Mouse (Mus musculus): Measurements from ENCODE around the gene Erg. TPM values are rescaled to one million over a fixed set of nuclear protein-coding genes. Genes with fewer than 3 reads are reported as not detected.

The Erg gene
- total RNA-seq (2021) (10 to 100 TPM; 14.0 to 18.3 TPM), polyA plus RNA-seq (2012; rRNA removed) (13.8 and 14.2 TPM in 2 replicates)
- long read RNA-seq, partial matches to known transcripts, result 0 of 7 reads
- long read RNA-seq, other reads (novel, unspliced or antisense), result 4 of 7 reads

DNA sequence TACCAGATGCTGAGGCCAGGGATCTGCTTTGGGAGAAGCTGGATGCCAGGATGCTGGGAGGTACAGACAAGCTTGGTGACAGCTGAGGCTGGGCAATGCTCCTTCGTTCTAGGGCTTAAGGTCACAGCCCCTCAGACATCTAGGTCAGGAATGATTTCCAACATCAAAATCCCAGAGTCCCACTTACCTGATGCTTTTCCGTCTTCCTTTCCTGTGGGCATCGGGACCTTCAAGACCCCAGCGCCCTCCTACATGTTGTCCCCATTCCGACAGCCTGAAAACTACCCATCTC, at the start of gene Erg:
Erg (minus strand) TSS at position 283 of the 292 bp plus-strand sequence.
- no peak for DNase-seq

DNA sequence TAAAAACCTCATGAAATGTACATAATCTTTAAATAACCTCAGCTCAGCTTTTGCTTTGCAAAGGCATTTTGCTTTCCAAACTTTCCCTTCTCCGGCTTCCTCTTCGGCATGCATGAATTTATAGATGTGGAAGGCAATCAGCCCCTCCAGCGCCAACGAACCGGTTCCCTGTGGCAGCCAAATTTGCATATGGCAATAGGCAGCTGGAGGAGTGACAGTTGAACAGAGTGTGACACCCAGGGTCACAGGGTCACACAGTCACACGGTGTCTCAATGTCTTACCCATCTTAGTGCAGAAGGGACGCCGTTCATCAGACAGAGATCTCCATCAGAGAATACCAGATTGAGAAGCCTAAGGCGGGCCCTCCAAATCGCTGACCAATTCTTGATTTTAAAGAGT, 45.4 kb upstream of the Erg start:
- DNase-seq, result no peak

DNA sequence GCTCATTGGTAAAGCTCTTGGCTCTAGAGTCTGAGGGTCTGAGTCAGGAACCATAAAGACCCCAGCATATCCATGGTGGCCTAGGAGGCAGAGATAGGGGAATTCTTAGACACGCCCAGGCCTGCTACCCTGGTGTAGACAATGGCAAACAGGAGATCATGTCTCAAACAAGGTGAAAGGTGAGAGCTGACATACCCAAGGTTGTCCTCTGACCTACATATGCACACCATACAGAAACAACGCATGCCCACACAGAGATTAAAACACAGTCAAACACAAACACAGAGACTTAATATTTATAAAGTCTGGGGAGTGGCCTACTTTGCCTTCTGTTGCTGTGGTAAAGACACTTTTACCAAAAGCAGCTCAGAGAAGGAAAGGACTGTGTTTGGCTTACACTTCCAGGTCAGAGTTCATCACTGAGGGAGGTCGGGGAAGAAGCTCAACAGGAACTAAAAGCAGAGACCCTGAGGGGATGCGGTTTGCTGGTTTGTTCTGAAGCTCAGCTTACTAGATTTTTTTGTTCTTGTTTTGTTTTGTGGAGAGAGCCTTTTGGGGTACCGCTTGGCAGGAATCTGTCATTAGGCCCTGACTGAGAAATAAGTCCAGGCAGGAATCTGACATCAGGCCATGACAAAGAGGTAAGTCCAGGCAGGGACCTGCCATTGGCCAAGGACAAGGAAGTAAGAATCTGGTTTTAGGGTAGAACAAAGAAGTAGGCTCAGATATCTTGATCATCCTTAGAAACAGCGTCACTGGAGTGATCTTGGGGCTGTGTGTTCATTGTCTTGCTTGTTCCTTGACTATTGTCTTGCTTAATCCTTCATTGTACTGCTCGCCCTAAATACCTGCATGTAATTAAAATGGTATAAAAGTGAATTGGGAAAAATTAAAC, 37.7 kb upstream of the Erg start:
- no peak for DNase-seq

DNA sequence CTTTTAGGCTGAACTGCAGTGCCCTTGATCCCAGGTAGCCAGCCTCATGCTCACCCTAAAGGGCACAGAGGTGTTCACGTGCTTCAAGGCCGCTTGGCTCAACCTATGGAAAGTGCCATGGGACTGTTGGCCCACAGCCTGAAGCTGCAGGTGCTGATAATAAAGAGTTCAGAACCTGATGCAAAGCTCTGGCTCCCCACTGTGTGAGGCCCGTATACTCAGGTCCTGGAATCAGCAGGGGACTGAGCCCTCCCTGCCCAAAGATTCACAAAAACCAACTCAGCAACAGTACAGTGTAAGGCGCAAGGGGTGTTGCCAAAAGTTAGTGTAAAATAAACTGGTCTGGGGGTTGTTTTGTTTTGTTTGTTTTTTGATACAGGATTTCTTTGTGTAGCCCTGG, 36.7 kb upstream of the Erg start:
- DNase-seq, result no peak

DNA sequence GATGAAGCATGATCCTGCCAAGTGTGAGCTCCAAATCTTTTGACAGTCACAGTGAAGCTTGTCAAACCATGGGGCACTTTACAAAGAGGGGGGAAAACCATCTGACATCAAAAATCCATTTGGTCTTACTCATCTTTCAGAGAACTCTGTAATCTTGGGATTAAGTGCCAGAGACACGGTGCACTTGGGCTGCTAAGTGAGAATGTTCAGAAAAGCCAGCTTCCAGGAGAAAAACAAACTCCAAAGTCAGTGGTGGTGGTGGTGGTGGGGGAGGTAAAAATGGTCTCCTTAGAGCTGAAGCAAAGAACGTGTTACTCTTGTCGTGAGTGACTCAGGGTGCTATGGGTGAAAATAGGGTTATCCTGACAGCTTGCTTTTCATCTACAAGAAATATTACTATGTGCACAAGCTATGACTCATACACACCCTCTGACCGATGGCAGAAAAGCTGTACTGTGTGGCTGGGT, 33.5 kb upstream of the Erg start:
- DNase-seq, result no peak

DNA sequence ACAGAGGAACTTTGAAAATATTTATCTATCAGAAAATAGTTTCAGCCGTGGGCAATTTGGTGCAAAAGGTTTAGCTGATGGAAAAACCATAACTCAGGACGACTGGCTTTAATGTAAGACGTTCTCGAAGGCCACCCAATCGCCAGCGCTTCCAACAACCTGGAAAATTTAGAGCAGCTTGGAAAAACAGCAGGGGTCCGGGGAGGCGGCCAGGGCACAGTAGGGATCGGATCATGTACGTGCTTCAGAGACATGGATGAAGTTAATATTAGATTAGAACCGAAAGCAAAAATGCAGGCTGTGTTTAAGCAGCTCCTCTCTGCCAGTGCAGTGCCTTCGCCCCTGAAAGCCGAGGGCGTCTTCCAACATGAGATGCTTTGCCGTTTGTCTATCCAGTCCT, 31.8 kb upstream of the Erg start:
- DNase-seq, result no peak

DNA sequence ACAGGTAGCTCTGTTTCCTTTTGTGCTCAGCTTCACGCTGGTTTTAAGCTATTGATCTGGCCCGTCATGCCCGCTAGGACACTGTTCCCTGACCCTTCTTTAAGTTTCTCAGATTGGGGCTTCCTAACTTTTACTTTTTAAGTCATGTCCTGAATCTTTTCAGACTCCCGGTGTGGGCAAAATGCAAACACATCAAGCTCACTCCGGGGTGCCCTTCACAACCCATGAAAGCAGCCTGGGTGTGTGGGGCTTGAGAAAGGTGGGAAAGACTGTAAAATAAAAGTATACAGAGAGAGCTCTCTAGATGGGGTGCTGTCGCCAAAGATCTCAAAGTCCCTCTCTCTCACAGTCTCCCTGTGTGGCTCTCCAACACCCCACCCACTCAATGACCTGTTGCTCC, 31.3 kb upstream of the Erg start:
- no peak for DNase-seq

DNA sequence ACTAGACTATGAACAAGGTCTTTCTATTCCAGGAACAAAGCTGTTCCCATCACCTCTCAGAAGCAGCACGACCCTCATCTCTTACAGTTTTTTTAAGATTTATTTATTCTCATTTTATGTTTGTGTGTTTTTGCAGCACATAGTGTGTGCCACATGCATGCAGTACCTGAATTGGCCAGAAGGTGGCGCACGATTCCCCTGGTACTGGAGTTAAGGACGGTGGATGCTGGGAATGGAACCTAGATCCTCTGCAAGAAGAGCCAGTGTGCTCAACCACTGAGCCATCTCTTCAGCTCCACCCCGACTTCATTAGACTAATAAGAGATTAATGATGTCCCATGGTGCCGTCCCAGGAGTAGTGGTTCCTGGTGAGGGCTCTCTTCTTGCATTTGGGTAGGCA, 29.2 kb upstream of the Erg start:
- no peak for DNase-seq

DNA sequence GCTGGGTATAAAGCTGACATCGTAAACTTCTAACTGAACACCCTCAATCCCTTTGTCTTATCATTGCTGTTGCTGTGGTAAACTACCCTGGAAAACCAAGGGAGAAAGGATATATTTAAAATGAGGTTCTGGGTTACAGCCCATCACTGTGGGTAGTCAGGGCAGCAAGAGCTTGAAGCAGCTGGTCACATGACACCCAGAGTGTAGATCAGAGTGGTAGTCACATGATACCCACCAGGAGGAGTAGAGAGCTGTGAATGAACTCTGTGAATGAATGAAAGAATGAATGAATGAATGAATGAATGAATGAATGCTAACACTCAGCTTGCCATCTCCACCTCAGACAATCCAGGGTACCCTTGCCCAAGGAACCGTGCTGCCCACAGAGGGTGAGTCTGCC, 28.1 kb upstream of the Erg start:
- DNase-seq, result no peak

DNA sequence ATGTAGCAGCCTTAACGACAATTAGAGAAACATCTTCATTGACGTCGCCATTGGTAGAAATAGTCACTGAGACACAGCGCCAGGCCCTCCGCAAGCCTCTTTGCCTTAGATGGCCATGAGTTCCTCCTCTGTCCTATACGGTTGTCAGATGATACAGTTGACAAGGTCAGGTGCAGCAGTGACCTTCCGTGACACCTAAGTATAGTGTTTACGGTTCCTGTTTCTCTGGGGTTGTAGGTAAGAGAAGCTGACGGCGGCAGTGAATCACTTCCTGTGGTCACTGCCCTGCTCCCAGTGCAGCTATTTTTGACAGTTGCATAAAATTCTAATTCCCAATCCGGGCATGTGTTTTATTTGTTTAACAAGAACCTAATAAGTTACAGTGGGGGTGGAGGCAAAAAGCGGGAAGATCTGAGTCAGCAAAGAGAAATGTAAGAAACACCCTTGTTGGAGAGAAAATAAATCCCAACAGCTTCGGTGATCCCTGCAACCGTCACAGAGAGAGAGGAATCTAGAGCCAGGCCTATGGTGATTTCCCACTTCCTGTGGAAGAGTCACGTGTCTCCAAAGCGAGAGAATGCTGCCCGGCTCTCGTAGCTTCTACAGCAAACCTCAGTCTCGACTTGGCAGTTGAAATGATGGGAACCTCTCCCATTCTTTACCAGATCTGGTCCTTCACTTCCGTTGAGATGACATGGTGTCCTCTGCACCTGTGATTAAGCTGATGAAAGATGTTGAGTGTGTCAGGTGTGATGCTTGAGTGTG, 25.8 kb upstream of the Erg start:
- DNase-seq, result no peak

DNA sequence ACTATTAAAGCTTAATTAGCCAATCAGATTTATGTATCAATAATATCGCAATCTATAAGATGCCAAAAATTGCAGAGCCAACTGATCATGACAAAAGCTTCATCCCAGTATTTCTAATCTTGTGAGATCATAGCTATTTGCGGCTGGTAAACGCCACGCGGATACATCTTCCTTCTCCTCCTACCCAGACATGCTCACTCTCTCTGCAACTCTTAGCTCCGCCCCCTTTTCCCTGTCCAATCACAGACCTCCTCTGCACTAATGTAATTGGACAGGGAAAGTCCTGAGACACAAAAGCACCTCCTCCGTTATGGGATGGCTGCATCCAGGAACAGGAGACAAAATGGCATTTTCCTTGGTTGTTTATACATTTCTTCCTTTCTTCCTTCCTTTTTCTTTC, 22.2 kb upstream of the Erg start:
- no peak for DNase-seq

DNA sequence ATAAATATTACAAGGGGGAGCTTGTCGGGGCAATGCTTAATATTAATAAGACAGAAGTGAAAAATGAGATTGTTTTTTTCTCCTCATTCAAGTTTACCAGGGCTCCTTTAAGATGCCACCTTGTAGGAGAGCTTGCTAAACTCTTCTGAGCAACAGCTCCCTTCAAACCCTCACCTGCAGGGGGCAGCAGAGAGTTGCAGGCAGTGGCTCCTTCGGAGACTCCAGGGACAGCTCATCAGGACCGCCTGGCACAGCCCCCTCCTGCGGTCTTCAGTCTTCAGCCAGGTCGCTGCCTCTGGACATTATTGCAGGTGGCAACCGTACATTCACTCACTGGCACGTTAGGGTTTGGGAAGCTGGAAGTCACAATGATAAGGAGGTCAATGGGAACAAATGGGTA, 18.9 kb upstream of the Erg start:
- peak; percentile 80 for DNase-seq

DNA sequence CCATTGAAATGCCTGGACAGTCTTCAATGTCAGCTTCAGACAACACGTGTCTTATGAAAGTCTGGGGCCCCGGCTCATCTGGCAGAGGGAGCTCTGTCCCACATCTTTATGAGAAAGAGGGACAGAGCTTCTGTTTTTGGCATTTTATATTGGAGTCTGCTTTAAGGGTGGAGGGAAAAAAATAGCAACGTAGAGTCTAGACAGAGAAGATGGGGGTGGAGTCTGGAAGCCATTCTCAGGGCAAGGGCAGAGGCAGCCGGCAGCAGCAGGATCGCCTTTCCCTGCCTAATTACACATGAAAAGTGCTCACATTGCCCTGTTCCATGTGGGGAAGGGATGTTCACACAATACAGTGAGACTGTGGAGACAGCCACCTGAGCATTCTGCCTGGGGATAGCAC, 16.1 kb upstream of the Erg start:
- DNase-seq, result no peak

DNA sequence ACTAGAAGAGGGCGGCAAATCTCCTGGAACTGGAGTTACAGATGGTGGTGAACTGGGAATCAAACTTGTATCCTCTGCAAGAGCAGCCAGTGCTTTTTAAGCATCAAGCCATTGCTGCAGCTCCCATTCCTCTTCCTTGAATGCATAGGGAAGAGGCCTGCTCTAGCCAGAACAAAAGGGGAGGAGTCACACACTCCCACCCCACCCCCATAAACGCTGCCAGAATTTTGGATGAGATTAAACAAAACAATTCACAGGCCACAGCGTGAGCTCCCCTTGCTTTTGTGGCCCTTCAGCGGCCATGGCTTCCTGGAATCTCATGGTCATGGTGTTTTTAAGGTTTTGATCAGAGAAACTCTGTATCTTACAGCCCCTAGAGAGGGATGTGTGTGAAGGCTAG, 15.4 kb upstream of the Erg start:
- DNase-seq, result no peak

DNA sequence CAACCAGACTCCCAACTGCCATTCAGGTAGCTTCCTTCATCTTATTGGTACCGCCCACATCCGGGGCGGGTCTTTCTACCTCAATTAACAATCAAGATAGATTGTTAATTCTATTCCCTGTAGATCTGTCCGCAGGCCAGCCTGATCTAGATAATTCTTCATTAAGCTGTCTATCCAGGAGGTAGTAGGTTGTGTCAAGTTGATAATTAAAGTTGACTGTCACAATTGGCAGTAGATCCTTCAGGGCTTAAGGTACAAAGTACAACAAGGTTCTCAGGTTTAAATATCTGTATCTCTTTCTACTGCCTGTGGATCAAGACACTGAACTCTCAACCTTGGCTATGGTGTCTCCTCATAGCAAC, 14.8 kb upstream of the Erg start:
- no peak for DNase-seq

DNA sequence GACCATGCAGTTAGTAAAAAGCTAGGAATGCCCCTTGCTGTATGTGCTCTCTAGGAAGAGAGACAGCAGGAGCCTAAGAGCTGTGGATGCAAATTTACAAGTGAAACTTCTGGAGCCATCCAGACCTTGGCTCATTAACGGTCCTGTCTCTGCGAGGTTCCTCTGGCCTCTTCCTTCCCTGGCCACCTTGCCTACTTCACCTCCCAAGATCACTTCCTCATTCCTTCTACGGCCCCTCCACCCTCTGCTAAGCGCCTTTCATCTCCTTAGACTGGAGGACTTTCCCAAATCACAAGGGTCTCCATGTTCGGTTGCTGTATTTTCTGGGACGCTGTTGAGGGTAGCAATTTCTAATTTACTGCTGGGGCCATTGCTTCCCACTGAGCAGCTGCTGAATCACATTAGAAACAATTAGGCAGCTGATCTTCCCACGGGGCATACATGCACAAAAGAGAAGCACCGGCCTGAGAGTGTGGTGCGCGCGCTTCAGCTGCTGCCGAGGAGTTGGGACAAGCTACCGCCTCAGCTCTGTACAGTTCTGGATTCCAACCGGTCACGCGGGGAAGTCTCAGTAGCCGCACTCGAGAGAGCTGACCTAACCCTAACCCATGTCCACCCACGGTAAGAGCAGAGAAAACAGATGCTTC, 14.3 kb upstream of the Erg start:
- no peak for DNase-seq

DNA sequence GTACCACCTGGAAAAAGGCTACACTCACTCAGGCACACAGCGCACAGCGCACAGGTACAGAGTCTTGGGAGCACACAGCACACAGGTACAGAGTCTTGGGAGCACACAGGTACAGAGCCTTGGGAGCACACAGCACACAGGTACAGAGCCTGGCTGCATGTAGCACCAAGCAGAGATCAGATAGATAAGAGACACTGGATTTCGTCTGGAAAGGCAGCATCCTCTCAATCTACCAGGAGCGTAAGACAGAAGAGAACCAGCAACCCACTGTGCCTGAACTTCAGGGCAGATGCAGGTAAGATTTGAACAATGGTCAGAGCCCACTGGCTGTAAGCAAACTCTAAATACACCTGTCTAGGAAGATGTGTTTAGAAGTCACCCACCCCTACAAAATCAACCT, 12.5 kb upstream of the Erg start:
- DNase-seq, result no peak

DNA sequence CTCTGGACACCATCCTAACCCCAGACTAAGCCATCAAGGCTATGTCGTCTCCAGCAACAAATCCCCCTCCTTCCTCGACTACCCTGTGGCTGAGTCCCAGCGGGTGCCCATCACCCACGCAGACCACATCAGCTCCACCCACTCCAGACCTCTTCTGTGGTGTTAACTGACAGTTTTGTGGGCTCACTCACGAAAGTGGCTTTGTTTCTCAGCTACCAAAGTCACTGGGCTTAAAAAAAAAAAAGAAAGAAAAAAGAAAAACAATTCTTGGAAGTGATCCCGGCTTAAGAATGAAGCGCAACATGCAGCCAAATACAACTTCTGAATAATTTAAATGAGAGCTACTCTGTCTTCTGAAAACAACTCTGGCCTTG, 11.2 kb upstream of the Erg start:
- DNase-seq, result no peak

DNA sequence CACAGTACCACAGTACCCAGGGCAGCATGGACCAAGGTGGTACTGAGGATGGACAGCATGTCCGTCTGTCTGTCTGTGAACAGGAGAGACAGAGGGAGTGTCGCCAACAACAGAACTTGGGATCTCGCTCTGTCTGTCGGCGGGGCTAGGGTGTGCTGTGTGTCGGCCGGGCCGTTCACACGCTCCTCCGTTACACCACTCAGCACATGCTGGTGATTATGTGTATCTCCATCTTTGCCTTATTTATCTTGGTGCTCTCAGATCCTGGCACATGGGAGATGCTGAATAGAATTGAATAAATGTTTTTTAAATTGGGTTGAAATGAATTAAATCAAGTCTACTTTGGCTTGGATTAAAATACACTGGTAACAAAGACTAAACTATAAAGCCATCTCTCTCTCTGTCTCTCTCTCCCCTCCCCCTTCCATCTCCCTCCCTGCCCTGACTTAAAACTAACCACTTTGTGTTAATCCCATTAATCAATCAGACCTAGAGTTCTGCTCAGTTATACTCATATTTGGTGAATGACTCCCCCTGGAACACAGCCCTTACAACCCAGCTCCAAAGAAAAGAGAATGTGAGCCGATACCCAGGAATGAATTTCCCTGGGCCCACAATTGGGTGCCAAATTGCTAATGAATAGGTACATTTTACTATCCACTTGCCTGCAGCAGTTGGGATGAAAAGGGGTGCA, 10.6 kb upstream of the Erg start:
- no peak for DNase-seq

DNA sequence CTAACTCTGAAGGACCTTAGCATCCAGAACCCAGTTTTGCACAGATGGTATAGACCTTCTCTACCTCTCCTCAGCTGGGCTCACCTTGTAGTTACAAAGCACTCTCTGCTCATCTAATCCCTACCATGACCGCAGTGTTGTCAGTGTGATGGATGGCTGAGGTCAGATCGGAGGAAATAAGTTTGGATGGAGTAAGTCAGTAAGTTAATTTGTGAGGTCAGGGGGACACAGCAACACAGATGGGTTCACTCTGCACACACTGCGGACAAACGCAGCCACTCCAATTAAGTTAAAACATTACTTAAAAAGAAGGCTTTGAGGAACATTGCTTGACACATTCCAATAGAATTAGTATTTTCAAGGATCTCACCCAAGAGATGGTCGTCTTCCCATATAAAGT, 2.5 kb upstream of the Erg start:
- DNase-seq, result no peak

DNA sequence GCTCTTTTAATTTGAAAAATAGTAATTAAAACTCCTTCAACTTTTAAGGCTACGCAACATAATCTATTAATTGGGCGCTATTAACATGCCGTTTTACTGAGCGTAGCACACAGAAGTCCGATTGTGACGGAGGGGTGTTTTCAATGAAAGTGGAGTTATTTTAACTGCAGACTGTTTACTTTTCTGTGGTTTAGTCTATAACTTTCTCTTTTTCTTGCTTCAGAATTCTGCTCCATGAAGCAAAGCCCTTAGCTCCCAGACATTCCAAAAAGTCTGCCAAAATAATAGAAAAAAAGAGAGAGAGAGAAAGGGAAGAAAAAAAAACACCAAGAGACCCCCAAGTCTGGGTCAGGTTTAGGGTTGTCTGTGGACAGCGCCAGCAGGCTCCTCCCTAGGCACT, 333 bp upstream of the Erg start:
- DNase-seq, result no peak

DNA sequence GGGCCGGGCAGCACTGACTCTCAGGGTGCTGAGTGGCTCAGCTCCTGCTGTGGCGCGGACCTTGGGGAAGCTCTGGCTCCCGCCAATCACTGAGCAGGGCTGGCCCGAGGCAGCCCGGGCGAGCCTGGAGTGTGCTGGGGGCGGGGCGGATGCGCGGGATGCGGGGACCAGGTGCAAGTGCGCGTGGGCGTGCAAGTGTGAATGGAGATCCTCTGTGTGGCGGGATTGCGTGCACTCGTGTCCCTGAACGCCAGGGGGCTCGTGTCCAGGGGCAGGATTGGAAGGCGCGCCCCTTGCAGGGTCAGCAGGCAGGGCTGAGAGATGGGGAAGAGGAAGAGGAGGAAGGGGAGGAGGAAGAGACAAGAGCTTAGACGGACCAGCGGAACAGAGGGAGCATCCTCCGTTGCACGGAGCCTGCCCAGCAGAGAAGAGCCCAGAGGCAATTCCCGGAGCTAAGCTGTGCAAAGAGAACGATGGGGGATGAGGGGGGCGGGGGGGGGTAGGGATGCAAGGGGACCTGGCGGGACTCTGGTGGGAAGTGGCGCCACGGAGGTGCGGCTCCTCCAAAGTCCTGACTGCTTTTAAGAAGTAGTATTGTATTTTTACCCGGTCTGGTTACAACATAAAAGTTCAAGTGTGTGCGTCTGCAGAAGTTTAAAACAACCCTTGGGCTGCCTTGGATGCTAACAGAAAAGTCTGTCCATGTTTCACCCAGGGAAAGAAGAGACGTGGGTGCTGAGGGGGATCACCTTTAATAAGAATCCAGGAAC, 667 bp downstream of the Erg start:
- peak; percentile 35 for DNase-seq

Data from adrenal gland, adult 2 months (tissue).